Mouse (Mus musculus): ENCODE data around the gene Hoxb9. TPM values are rescaled to one million over a fixed set of nuclear protein-coding genes. Genes with fewer than 3 reads are reported as not detected.

Hoxb9 gene
- polyA plus RNA-seq, 2 experiments, result 0.01 TPM; not detected in 1

GRCm38 (mm10) chr11:96272024-96272921 lies 1.0 kb downstream of the Hoxb9 start:
- H3K27ac ChIP-seq, result no peak overlapping the region
- TF ChIP-seq EP300 (IDR thresholded peaks at IDR 0.05; ENCODE audit: low read depth), result no peak
- TF ChIP-seq CTCF (IDR thresholded peaks at IDR 0.05; ENCODE audit: low read depth), result no peak
- DNase-seq (ENCODE audit: low read depth in 3 of 3, low spot score in 3 of 3), result no peak
- no peaks in the 10 kb centered on the region for H3K9me3 ChIP-seq (ENCODE audit: control insufficient read depth, low read length)
- H3K4me2 ChIP-seq (ENCODE audit: low read depth), result no peak overlapping the region
- no peak overlapping the region for H3K4me3 ChIP-seq (ENCODE audit: insufficient read depth in 1 of 2, low read depth in 2 of 2, low read length in 2 of 2)
- H3K9ac ChIP-seq (replicated peaks), result no peak overlapping the region
- ATAC-seq (ENCODE audit: insufficient read depth), result no peak
- H3K27me3 ChIP-seq (ENCODE audit: control insufficient read depth, insufficient read depth, low read length), result peaks cover 97% of the 10 kb centered on the region
- no peaks in the 10 kb centered on the region for H3K36me3 ChIP-seq (replicated peaks; ENCODE audit: control insufficient read depth, insufficient read depth, low read depth)
- no peaks in the 10 kb centered on the region for H3K4me1 ChIP-seq (replicated peaks; ENCODE audit: control insufficient read depth in 2 of 2, insufficient read depth in 2 of 2, low read length in 1 of 2)
- WGBS (ENCODE audit: insufficient replicate concordance), result 1% methylated on average over 58 of the region's 58 CpGs

DNA sequence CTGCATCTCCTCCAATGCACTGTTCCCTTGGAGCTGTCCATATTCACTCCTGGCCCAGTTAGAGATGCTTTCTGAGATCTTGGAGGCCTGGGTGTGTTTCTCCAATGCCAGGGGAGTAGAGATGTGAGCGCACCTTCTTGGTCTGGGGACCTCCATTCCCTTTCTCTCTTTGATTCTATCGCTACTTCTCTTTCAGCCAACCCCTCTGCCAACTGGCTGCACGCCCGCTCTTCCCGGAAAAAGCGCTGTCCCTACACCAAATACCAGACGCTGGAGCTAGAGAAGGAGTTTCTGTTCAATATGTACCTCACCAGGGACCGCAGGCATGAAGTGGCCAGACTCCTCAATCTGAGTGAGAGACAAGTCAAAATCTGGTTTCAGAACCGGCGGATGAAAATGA lies 3.2 kb downstream of the Hoxb9 start:
- H3K9me3 ChIP-seq (ENCODE audit: control insufficient read depth, low read length), result no peaks in the 10 kb centered on the region
- no peak overlapping the region for H3K27ac ChIP-seq
- H3K4me1 ChIP-seq (replicated peaks; ENCODE audit: control insufficient read depth in 2 of 2, insufficient read depth in 2 of 2, low read length in 1 of 2), result no peaks in the 10 kb centered on the region
- H3K9ac ChIP-seq (replicated peaks), result no peak overlapping the region
- ATAC-seq (ENCODE audit: insufficient read depth) (no peak), DNase-seq (ENCODE audit: low read depth in 3 of 3, low spot score in 3 of 3) (no peak)
- no peak overlapping the region for H3K4me2 ChIP-seq (ENCODE audit: low read depth)
- H3K4me3 ChIP-seq (ENCODE audit: insufficient read depth in 1 of 2, low read depth in 2 of 2, low read length in 2 of 2), result no peak overlapping the region
- no peaks in the 10 kb centered on the region for H3K36me3 ChIP-seq (replicated peaks; ENCODE audit: control insufficient read depth, insufficient read depth, low read depth)
- TF ChIP-seq EP300 (IDR thresholded peaks at IDR 0.05; ENCODE audit: low read depth) (no peak), CTCF (IDR thresholded peaks at IDR 0.05; ENCODE audit: low read depth) (no peak)
- peaks cover 100% of the 10 kb centered on the region for H3K27me3 ChIP-seq (ENCODE audit: control insufficient read depth, insufficient read depth, low read length)
- WGBS (ENCODE audit: insufficient replicate concordance), result 21% methylated on average over 10 of the region's 10 CpGs

- WGBS (ENCODE audit: insufficient replicate concordance), result 14% methylated on average over 4 of the region's 4 CpGs
- H3K4me3 ChIP-seq (ENCODE audit: insufficient read depth in 1 of 2, low read depth in 2 of 2, low read length in 2 of 2), result no peak overlapping the region
- H3K9ac ChIP-seq (replicated peaks), result no peak overlapping the region
- no peaks in the 10 kb centered on the region for H3K36me3 ChIP-seq (replicated peaks; ENCODE audit: control insufficient read depth, insufficient read depth, low read depth)
- no peak for DNase-seq (ENCODE audit: low read depth in 3 of 3, low spot score in 3 of 3)
- TF ChIP-seq CTCF (IDR thresholded peaks at IDR 0.05; ENCODE audit: low read depth), result no peak
- TF ChIP-seq EP300 (IDR thresholded peaks at IDR 0.05; ENCODE audit: low read depth), result no peak
- ATAC-seq (ENCODE audit: insufficient read depth), result no peak
- peaks cover 100% of the 10 kb centered on the region for H3K27me3 ChIP-seq (ENCODE audit: control insufficient read depth, insufficient read depth, low read length)
- H3K27ac ChIP-seq, result no peak overlapping the region
- no peaks in the 10 kb centered on the region for H3K4me1 ChIP-seq (replicated peaks; ENCODE audit: control insufficient read depth in 2 of 2, insufficient read depth in 2 of 2, low read length in 1 of 2)
- H3K4me2 ChIP-seq (ENCODE audit: low read depth), result no peak overlapping the region
- no peaks in the 10 kb centered on the region for H3K9me3 ChIP-seq (ENCODE audit: control insufficient read depth, low read length)
Measured at GRCm38 (mm10) chr11:96275896-96276295, 4.6 kb downstream of the Hoxb9 start.

DNA sequence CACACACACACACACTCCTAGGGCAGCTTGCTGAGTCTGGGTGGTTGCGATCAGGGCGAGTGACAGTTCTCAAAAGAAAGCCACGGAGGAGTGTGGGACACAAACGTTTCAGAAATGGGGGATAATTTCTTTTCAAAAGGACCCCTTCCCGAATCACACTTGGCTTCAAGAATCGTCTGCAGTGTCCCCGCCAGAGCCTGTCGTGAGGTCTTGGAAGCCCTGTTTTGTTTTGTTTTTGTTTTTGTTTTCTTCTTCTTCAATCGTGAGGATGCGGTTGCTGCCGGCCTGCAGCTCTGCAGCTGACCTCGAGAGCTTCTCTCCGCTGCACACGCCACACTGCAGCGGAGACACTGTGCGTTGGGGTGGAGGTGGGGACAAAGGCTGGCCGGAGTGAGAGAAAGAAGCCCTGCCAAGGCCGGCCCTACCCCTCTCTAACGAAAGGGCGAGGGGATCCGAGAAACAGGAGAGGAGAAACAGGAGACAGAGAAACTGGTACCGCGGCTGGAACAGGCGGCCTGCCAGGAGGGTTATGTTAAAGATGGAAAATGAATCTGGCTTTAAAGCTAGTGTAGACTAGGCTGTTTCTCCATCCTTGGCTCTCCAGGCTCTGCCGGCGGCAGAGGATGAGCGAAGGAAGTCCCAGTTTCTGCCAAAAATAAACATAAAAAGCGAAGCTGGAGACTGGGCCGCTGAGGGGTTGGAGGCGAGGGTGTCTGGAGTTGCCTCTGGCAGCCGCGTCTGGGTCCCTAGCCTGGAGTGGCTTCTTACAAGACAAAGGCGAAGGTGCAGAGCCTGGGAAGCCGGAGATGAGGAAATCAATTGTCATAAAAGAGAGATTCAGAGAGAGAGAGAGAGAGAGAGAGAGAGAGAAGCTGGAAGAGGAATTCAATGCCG lies 6.1 kb downstream of the Hoxb9 start:
- no peak for ATAC-seq (ENCODE audit: insufficient read depth)
- no peaks in the 10 kb centered on the region for H3K4me1 ChIP-seq (replicated peaks; ENCODE audit: control insufficient read depth in 2 of 2, insufficient read depth in 2 of 2, low read length in 1 of 2)
- no peak overlapping the region for H3K4me2 ChIP-seq (ENCODE audit: low read depth)
- 2% methylated on average over 35 of the region's 35 CpGs for WGBS (ENCODE audit: insufficient replicate concordance)
- H3K9me3 ChIP-seq (ENCODE audit: control insufficient read depth, low read length), result no peaks in the 10 kb centered on the region
- TF ChIP-seq EP300 (IDR thresholded peaks at IDR 0.05; ENCODE audit: low read depth) (no peak), CTCF (IDR thresholded peaks at IDR 0.05; ENCODE audit: low read depth) (no peak)
- no peak overlapping the region for H3K9ac ChIP-seq (replicated peaks)
- H3K36me3 ChIP-seq (replicated peaks; ENCODE audit: control insufficient read depth, insufficient read depth, low read depth), result no peaks in the 10 kb centered on the region
- DNase-seq (ENCODE audit: low read depth in 3 of 3, low spot score in 3 of 3), result no peak
- H3K27me3 ChIP-seq (ENCODE audit: control insufficient read depth, insufficient read depth, low read length), result peaks cover 100% of the 10 kb centered on the region
- no peak overlapping the region for H3K4me3 ChIP-seq (ENCODE audit: insufficient read depth in 1 of 2, low read depth in 2 of 2, low read length in 2 of 2)
- H3K27ac ChIP-seq, result no peak overlapping the region

- no peak for ATAC-seq (ENCODE audit: insufficient read depth)
- DNase-seq (ENCODE audit: low read depth in 3 of 3, low spot score in 3 of 3), result no peak
- no peaks in the 10 kb centered on the region for H3K36me3 ChIP-seq (replicated peaks; ENCODE audit: control insufficient read depth, insufficient read depth, low read depth)
- H3K9me3 ChIP-seq (ENCODE audit: control insufficient read depth, low read length), result no peaks in the 10 kb centered on the region
- peaks cover 100% of the 10 kb centered on the region for H3K27me3 ChIP-seq (ENCODE audit: control insufficient read depth, insufficient read depth, low read length)
- 10% methylated on average over 14 of the region's 14 CpGs for WGBS (ENCODE audit: insufficient replicate concordance)
- no peak overlapping the region for H3K4me2 ChIP-seq (ENCODE audit: low read depth)
- H3K4me1 ChIP-seq (replicated peaks; ENCODE audit: control insufficient read depth in 2 of 2, insufficient read depth in 2 of 2, low read length in 1 of 2), result no peaks in the 10 kb centered on the region
- H3K27ac ChIP-seq, result no peak overlapping the region
- TF ChIP-seq EP300 (IDR thresholded peaks at IDR 0.05; ENCODE audit: low read depth) (no peak), CTCF (IDR thresholded peaks at IDR 0.05; ENCODE audit: low read depth) (no peak)
- H3K4me3 ChIP-seq (ENCODE audit: insufficient read depth in 1 of 2, low read depth in 2 of 2, low read length in 2 of 2), result no peak overlapping the region
- no peak overlapping the region for H3K9ac ChIP-seq (replicated peaks)
Measured at GRCm38 (mm10) chr11:96278324-96278723, 7.1 kb downstream of the Hoxb9 start.

Measured in liver, embryonic 14.5 days (tissue).